ENCODE assay signal across 8 mouse cellular contexts in genomic region chr8:126885554-126886485, GRCm38 (mm10). TPM values are rescaled to one million over a fixed set of nuclear protein-coding genes. Genes with fewer than 3 reads are reported as not detected.
A peak's percentile ranks its signal among the peaks of the same experiment; 100 is the strongest.
DNase-seq lines count a peak whose midpoint lies in the region; ATAC-seq and TF ChIP-seq lines count a peak whose summit lies in the region.

No protein-coding gene starts in this region.

- H3K4me3 ChIP-seq in hindbrain, embryonic 16.5 days (ENCODE audit: low read length), result no peak overlapping the region
- H3K4me3 ChIP-seq in hindbrain, embryonic 14.5 days (replicated peaks; ENCODE audit: low read length), result no peak overlapping the region
- H3K4me3 ChIP-seq in G1E (ENCODE audit: low read depth, low read length), result no peak overlapping the region
- H3K4me3 ChIP-seq in neural tube, embryonic 15.5 days (replicated peaks), result no peak overlapping the region

- no peaks in the 10 kb centered on the region for H3K9me3 ChIP-seq in hindbrain, embryonic 16.5 days (ENCODE audit: control insufficient read depth, low read length)
- no peaks in the 10 kb centered on the region for H3K9me3 ChIP-seq in hindbrain, embryonic 14.5 days (ENCODE audit: control insufficient read depth, low read length)
- H3K9me3 ChIP-seq in G1E (replicated peaks), result peaks cover 2% of the 10 kb centered on the region
- H3K9me3 ChIP-seq in neural tube, embryonic 15.5 days (replicated peaks), result no peaks in the 10 kb centered on the region

- TF ChIP-seq CTCF in G1E (IDR thresholded peaks at IDR 0.05; ENCODE audit: low read depth, low read length), result 0 out of 2 replicates have a peak, but pooled peaks have one; percentile 7

- H3K36me3 ChIP-seq in hindbrain, embryonic 16.5 days (ENCODE audit: control insufficient read depth, insufficient read depth, low read length), result no peaks in the 10 kb centered on the region
- H3K36me3 ChIP-seq in hindbrain, embryonic 14.5 days (replicated peaks; ENCODE audit: control insufficient read depth, insufficient read depth), result no peaks in the 10 kb centered on the region
- no peaks in the 10 kb centered on the region for H3K36me3 ChIP-seq in G1E (replicated peaks)
- no peaks in the 10 kb centered on the region for H3K36me3 ChIP-seq in neural tube, embryonic 15.5 days

- peak overlapping the region; percentile 3; the same call in 1 of the 2 replicates for H3K27ac ChIP-seq in hindbrain, embryonic 16.5 days (ENCODE audit: low read depth, low read length)
- H3K27ac ChIP-seq in hindbrain, embryonic 14.5 days, result no peak overlapping the region; the same call in 1 of the 2 replicates
- peak overlapping the region; percentile 42 for H3K27ac ChIP-seq in neural tube, embryonic 15.5 days (replicated peaks)

- 81% methylated on average over 13 of the region's 13 CpGs for WGBS in hindbrain, embryonic 16.5 days
- 79% methylated on average over 13 of the region's 13 CpGs for WGBS in hindbrain, embryonic 14.5 days
- WGBS in neural tube, embryonic 15.5 days, result 79% methylated on average over 13 of the region's 13 CpGs

- H3K4me2 ChIP-seq in hindbrain, embryonic 16.5 days (ENCODE audit: low read length), result no peak overlapping the region
- no peak overlapping the region for H3K4me2 ChIP-seq in hindbrain, embryonic 14.5 days (replicated peaks)
- H3K4me2 ChIP-seq in neural tube, embryonic 15.5 days, result no peak overlapping the region

- no peak overlapping the region for H3K9ac ChIP-seq in hindbrain, embryonic 16.5 days (ENCODE audit: low read depth, low read length)
- no peak overlapping the region for H3K9ac ChIP-seq in hindbrain, embryonic 14.5 days
- H3K9ac ChIP-seq in neural tube, embryonic 15.5 days (replicated peaks), result no peak overlapping the region

- DNase-seq in hindbrain, embryonic 14.5 days (ENCODE audit: low spot score), result no peak
- peak; percentile 34 for DNase-seq in G1E (ENCODE audit: low spot score)
- DNase-seq in embryo, embryonic 9.5 days (ENCODE audit: extremely low spot score), result peak; percentile 28
- peak; percentile 42 to 68 for DNase-seq in kidney, postnatal 25 days
- no peak for DNase-seq in yolk sac, embryonic 10.5 days (ENCODE audit: low spot score)
- DNase-seq in layer of hippocampus, postnatal 25 days (ENCODE audit: extremely low spot score in 1 of 2, low spot score in 1 of 2), result no peak

- no peaks in the 10 kb centered on the region for H3K27me3 ChIP-seq in hindbrain, embryonic 16.5 days (replicated peaks; ENCODE audit: control insufficient read depth, insufficient read depth, low read length)
- no peaks in the 10 kb centered on the region for H3K27me3 ChIP-seq in hindbrain, embryonic 14.5 days (ENCODE audit: control insufficient read depth, insufficient read depth, low read length)
- peaks cover 27% of the 10 kb centered on the region for H3K27me3 ChIP-seq in G1E (ENCODE audit: insufficient read depth, low read length)
- H3K27me3 ChIP-seq in neural tube, embryonic 15.5 days (replicated peaks), result no peaks in the 10 kb centered on the region

- H3K4me1 ChIP-seq in hindbrain, embryonic 16.5 days (ENCODE audit: control insufficient read depth, insufficient read depth, low read depth, low read length), result peaks cover 13% of the 10 kb centered on the region
- H3K4me1 ChIP-seq in hindbrain, embryonic 14.5 days (replicated peaks; ENCODE audit: control insufficient read depth, insufficient read depth, low read length), result peaks cover 15% of the 10 kb centered on the region
- peaks cover 18% of the 10 kb centered on the region for H3K4me1 ChIP-seq in G1E (ENCODE audit: insufficient read depth, low read depth, low read length)
- H3K4me1 ChIP-seq in neural tube, embryonic 15.5 days, result peaks cover 25% of the 10 kb centered on the region

- ATAC-seq in hindbrain, embryonic 16.5 days, result no peak
- no peak for ATAC-seq in hindbrain, embryonic 14.5 days (ENCODE audit: low FRiP score)
- ATAC-seq in G1E (ENCODE audit: extremely low read depth, insufficient number of reproducible peaks, low FRiP score, poor library complexity, severe bottlenecking), result no peak
- ATAC-seq in neural tube, embryonic 15.5 days (ENCODE audit: low FRiP score), result no peak

RNA-seq across cellular contexts. Expression of gene Tomm20, which starts 59.8 kb away (rescaled TPM):
- 217 and 231 TPM in 2 replicates for polyA plus RNA-seq in hindbrain, embryonic 16.5 days (2015; fragmentation: Nextera tagmentation; extraction: Ambion mirVana)
- polyA plus RNA-seq in hindbrain, embryonic 14.5 days (2014; fragmentation: Nextera tagmentation; extraction: Ambion mirVana), result 208 and 216 TPM in 2 replicates
- total RNA-seq in G1E (2014; fragmentation: Nextera tagmentation), result 133 and 158 TPM in 2 replicates
- total RNA-seq in G1E (2017), result 432 and 545 TPM in 2 replicates
- 1,504 and 2,083 TPM in 2 replicates for polyA plus RNA-seq in G1E (2012)
- 225 and 227 TPM in 2 replicates for polyA plus RNA-seq in neural tube, embryonic 15.5 days (2015; fragmentation: Nextera tagmentation; extraction: Ambion mirVana)
- 100 to 1,000 TPM; 180 to 206 TPM for total RNA-seq in layer of hippocampus, postnatal 25 days (2021)

Comparison
In these comparisons a context has a peak if more than half of its experiments do, and no peak if none do; other contexts are left out.
1. DNase-seq: peak in G1E (single experiment), embryo, embryonic 9.5 days (single experiment) and kidney, postnatal 25 days (2 of 2); none in hindbrain, embryonic 14.5 days (single experiment), yolk sac, embryonic 10.5 days (single experiment) and layer of hippocampus, postnatal 25 days (0 of 2).